Mouse (Mus musculus) hindbrain, embryonic 10.5 days (tissue): ENCODE data around the gene Cdc20b. TPM values are rescaled to one million over a fixed set of nuclear protein-coding genes. Genes with fewer than 3 reads are reported as not detected.

ENCODE experiments used
- DNase-seq: peaks from one replicate; pipeline ENCODE4 v3.0.0-alpha.2; 2017; ENCODE audit warnings: low spot score
- H3K27ac ChIP-seq: fragments of 300-500 bp; sonication (generic); 2 replicates; pipeline ENCODE4 v1.5.1; 2016; ENCODE audit warnings: mild to moderate bottlenecking, moderate library complexity
- H3K27me3 ChIP-seq: fragments of 300-500 bp; sonication (generic); 2 replicates; pipeline ENCODE4 v1.6.1; 2016; ENCODE audit warnings: mild to moderate bottlenecking; ENCODE audit not compliant: poor library complexity, insufficient read depth, severe bottlenecking
- H3K36me3 ChIP-seq: fragments of 300-500 bp; sonication (generic); 2 replicates; pipeline ENCODE4 v1.6.1; 2016; ENCODE audit warnings: mild to moderate bottlenecking, moderate library complexity
- H3K4me1 ChIP-seq: fragments of 300-500 bp; sonication (generic); replicated peaks from 2 replicates; pipeline ENCODE4 v1.6.1; 2016; ENCODE audit warnings: mild to moderate bottlenecking
- H3K4me3 ChIP-seq: fragments of 300-500 bp; sonication (generic); 2 replicates; pipeline ENCODE4 v1.5.1; 2016; ENCODE audit warnings: mild to moderate bottlenecking, moderate library complexity
- H3K9me3 ChIP-seq: fragments of 300-500 bp; sonication (generic); 2 replicates; pipeline ENCODE4 v1.6.1; 2016; ENCODE audit warnings: mild to moderate bottlenecking, moderate library complexity
- WGBS: fragments of 180-500 bp; shearing (Covaris S2); methylation state at CpG from one replicate; pipeline ENCODE4 v1.1.7; 2016; 5-methylcytosine and 5-hydroxymethylcytosine counted together
- polyA plus RNA-seq: library from polyadenylated mRNA; unstranded; fragments of >200 nt; fragmentation: Nextera tagmentation; extraction: Ambion mirVana; gene quantifications from 2 replicates; pipeline ENCODE4 v1.2.1, GENCODE M21; 2016

Cdc20b gene
- 1.7 and 1.9 TPM in 2 replicates for polyA plus RNA-seq

- Histone ChIP-seq H3K9me3 (no peaks in the 10 kb centered on the region), H3K27me3 (peaks cover 61% of the 10 kb centered on the region), H3K4me3 (peak within 1 kb of the TSS; percentile 65), H3K4me1 (peaks cover 33% of the 10 kb centered on the region), H3K27ac (peak within 1 kb of the TSS; percentile 67), H3K36me3 (no peaks in the 10 kb centered on the region)
- WGBS, result under 1% methylated on average over 46 of the region's 46 CpGs
- peak; percentile 58 for DNase-seq
Measured at GRCm38 (mm10) chr13:113034950-113035421, at the start of gene Cdc20b. Cdc20b (plus strand) TSS chr13:113035111.

DNA sequence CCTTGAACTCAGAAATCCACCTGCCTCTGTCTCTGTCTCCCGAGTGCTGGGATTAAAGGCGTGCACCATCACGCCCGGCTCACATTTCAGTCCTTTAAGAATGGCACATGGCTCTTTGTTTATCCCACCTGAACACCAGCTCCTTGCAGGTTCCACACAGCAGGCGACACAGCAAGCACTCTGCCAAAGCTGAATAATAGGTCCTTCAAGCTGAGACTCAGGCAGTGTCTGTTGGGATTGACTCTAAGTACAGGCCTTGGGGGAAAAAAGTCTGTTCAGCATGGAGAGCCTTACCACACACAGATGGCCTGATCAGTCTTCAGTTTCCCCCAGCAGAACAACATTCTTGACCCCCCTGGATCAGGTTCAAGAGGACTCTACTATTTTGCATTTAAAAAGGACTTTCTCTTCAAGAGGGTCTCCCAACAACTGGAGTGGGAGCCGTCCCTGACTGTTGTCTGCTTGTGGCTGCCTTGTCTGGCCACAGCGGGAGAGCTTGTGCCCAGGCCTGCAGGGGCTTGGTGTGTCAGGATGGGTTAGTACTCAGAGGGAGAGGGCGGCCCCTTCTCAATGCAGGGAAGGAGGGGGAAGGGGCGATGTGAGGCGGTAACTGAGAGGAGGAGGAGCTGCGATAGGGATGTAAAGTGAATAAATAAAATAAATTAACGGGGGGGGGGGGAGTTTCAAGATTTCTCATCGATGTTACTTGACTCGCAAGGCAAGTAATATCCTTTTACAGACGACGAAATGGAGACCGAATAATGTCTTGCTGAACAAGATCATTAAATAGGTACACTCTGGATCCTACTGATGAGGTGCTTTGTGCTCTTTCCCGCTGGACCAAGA is 49.1 kb upstream of the Cdc20b start:
- peak overlapping the region; percentile 35; the same call in 1 of the 2 replicates for H3K27ac ChIP-seq
- H3K4me1 ChIP-seq, result peaks cover 51% of the 10 kb centered on the region
- H3K4me3 ChIP-seq, result peak overlapping the region; percentile 53
- no peaks in the 10 kb centered on the region for H3K9me3 ChIP-seq
- H3K36me3 ChIP-seq, result no peaks in the 10 kb centered on the region
- DNase-seq, result peak; percentile 56
- WGBS, result 2% methylated on average over 18 of the region's 18 CpGs
- H3K27me3 ChIP-seq, result peaks cover 82% of the 10 kb centered on the region

DNA sequence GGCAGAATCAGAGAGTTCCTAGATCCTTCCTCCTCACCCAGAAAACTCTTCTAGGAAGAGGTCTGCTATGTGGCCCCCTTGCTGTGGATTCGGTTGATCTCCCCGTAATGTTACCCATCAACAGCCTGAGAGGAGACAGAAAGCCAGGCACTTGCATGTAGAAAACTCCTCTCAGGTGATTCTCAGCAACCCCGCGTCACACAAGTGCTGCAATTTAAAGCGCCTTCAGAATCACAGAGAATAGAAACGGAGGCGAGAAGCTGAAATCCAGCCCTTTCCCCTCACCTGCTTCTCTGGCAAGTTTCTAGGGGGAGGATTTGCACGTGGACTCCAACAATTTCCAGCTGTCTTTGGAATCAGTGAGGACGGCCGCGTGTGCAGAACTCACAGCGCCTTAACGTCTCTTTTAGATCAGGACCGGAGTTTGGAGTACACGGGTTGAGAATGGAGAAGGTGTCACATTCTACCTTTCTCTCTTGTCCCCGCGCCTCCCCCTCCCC is 48.4 kb upstream of the Cdc20b start:
- Histone ChIP-seq H3K27ac (0 out of 2 replicates have a peak overlapping the region, but pooled peaks have one; percentile 29), H3K4me3 (peak overlapping the region; percentile 53), H3K36me3 (no peaks in the 10 kb centered on the region), H3K9me3 (no peaks in the 10 kb centered on the region), H3K4me1 (peaks cover 51% of the 10 kb centered on the region), H3K27me3 (peaks cover 88% of the 10 kb centered on the region)
- whole genome bisulfite sequencing, result under 1% methylated on average over 17 of the region's 17 CpGs
- peak; percentile 36 for DNase-seq

GRCm38 (mm10) chr13:112987532-112987943 is 47.4 kb upstream of the Cdc20b start, which contains the start of gene Ccno:
Ccno (plus strand) TSS chr13:112987802.
- Histone ChIP-seq H3K4me3 (peak within 1 kb of the TSS; percentile 53), H3K36me3 (no peaks in the 10 kb centered on the region), H3K9me3 (no peaks in the 10 kb centered on the region), H3K4me1 (peaks cover 51% of the 10 kb centered on the region), H3K27me3 (peaks cover 92% of the 10 kb centered on the region), H3K27ac (peak within 1 kb of the TSS; percentile 19; the same call in 1 of the 2 replicates)
- DNase-seq, result peak; percentile 91
- under 1% methylated on average over 47 of the region's 47 CpGs for WGBS

- Histone ChIP-seq H3K27ac (peak overlapping the region; percentile 19; the same call in 1 of the 2 replicates), H3K36me3 (no peaks in the 10 kb centered on the region), H3K4me3 (peak overlapping the region; percentile 53), H3K27me3 (peaks cover 92% of the 10 kb centered on the region), H3K4me1 (peaks cover 51% of the 10 kb centered on the region), H3K9me3 (no peaks in the 10 kb centered on the region)
- under 1% methylated on average over 39 of the region's 39 CpGs for WGBS
- no peak for DNase-seq
Measured at GRCm38 (mm10) chr13:112987991-112988390, 46.9 kb upstream of the Cdc20b start.

- Histone ChIP-seq H3K27me3 (peaks cover 92% of the 10 kb centered on the region), H3K36me3 (no peaks in the 10 kb centered on the region), H3K4me3 (peak overlapping the region; percentile 53), H3K9me3 (no peaks in the 10 kb centered on the region), H3K4me1 (peaks cover 60% of the 10 kb centered on the region), H3K27ac (no peak overlapping the region)
- WGBS, result under 1% methylated on average over 19 of the region's 19 CpGs
- peak; percentile 33 for DNase-seq
Measured at GRCm38 (mm10) chr13:112988866-112989265, 46.0 kb upstream of the Cdc20b start.

DNA sequence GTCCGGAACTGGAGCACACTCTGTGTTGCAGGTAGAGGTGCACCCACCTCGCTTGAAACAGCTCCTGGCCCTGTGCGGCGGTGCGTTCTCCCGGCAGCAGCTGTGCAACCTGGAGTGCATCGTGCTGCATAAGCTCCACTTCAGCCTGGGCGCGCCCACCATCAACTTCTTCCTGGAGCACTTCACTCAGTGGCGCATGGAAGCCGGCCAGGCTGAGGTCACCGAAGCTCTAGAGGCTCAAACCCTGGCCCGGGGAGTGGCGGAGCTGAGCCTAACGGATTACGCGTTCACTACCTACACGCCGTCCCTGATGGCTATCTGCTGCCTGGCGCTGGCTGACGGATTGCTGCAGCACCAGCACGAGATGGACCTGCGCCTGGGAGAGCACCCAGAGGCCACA is 45.4 kb upstream of the Cdc20b start:
- peaks cover 92% of the 10 kb centered on the region for H3K27me3 ChIP-seq
- no peaks in the 10 kb centered on the region for H3K9me3 ChIP-seq
- WGBS, result 1% methylated on average over 23 of the region's 23 CpGs
- no peak overlapping the region for H3K27ac ChIP-seq
- H3K36me3 ChIP-seq, result no peaks in the 10 kb centered on the region
- peak; percentile 52 for DNase-seq
- peaks cover 67% of the 10 kb centered on the region for H3K4me1 ChIP-seq
- H3K4me3 ChIP-seq, result peak overlapping the region; percentile 53; the same call in 1 of the 2 replicates

- H3K27me3 ChIP-seq, result peaks cover 98% of the 10 kb centered on the region
- 20% methylated on average over 4 of the region's 4 CpGs for WGBS
Measured at GRCm38 (mm10) chr13:112990346-112990745, 44.6 kb upstream of the Cdc20b start.

GRCm38 (mm10) chr13:112993531-112994152 is 41.3 kb upstream of the Cdc20b start, which contains the start of gene Mcidas:
Mcidas (plus strand) TSS chr13:112993845.
- Histone ChIP-seq H3K27ac (no peak within 1 kb of the TSS; the same call in 1 of the 2 replicates), H3K36me3 (no peaks in the 10 kb centered on the region), H3K27me3 (peaks cover 99% of the 10 kb centered on the region), H3K4me1 (peaks cover 39% of the 10 kb centered on the region), H3K9me3 (no peaks in the 10 kb centered on the region), H3K4me3 (peak within 1 kb of the TSS; percentile 54)
- peak; percentile 52 for DNase-seq
- under 1% methylated on average over 63 of the region's 63 CpGs for WGBS

More at GRCm38 (mm10) chr13:112990346-112990745, 44.6 kb upstream of the Cdc20b start:
- Histone ChIP-seq H3K4me1 (peaks cover 67% of the 10 kb centered on the region), H3K27ac (no peak overlapping the region), H3K4me3 (no peak overlapping the region), H3K9me3 (no peaks in the 10 kb centered on the region), H3K36me3 (no peaks in the 10 kb centered on the region)
- DNase-seq, result peak; percentile 26

GRCm38 (mm10) chr13:112994191-112994590 is 40.7 kb upstream of the Cdc20b start:
- Histone ChIP-seq H3K4me1 (peaks cover 38% of the 10 kb centered on the region), H3K27me3 (peaks cover 99% of the 10 kb centered on the region), H3K36me3 (no peaks in the 10 kb centered on the region), H3K4me3 (peak overlapping the region; percentile 54), H3K27ac (no peak overlapping the region), H3K9me3 (no peaks in the 10 kb centered on the region)
- DNase-seq, result peak; percentile 62
- WGBS, result under 1% methylated on average over 25 of the region's 25 CpGs

DNA sequence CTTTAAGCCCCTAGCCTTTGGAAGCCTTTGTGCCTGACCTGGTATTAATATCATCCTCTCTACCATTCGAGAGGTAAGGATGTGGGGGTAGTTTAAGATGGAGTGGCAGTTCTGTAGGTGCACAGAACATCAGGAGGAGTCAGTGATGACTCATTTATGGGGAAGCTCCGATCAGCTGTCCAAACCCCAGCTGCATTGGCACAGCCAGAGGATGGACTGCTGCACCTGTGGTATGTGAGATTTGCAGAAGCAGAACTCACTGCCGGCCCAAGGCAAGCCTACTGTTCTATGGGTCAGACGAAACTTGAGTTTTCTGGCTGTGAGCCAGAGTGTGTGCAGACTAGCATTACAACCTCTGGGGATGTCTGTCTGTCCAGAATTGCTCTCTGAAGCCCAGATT is 38.5 kb upstream of the Cdc20b start:
- Histone ChIP-seq H3K36me3 (no peaks in the 10 kb centered on the region), H3K9me3 (no peaks in the 10 kb centered on the region), H3K27ac (no peak overlapping the region), H3K27me3 (peaks cover 99% of the 10 kb centered on the region), H3K4me3 (no peak overlapping the region), H3K4me1 (peaks cover 25% of the 10 kb centered on the region)
- DNase-seq, result no peak
- 72% methylated on average over 4 of the region's 4 CpGs for WGBS

DNA sequence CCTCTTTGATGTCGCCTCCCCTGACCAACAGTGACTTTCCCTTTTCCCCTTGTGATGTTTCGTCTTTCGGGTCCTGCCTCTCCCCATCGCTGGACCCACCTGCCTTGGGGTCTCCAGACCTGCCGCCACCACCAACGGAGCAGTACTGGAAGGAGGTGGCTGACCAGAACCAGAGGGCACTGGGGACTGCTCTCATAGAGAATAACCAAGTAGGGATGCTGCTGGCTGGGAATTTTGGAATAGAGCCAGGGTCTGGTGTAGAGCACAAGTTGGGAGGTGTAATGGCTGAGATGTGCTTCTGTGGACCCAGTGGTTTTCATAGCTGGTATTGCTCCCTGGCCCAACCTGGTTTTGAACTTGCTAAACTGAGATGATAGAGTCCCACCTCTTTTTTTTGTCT is 37.5 kb upstream of the Cdc20b start:
- Histone ChIP-seq H3K27ac (no peak overlapping the region), H3K36me3 (no peaks in the 10 kb centered on the region), H3K27me3 (peaks cover 98% of the 10 kb centered on the region), H3K4me1 (peaks cover 25% of the 10 kb centered on the region), H3K9me3 (no peaks in the 10 kb centered on the region), H3K4me3 (no peak overlapping the region)
- 55% methylated on average over 6 of the region's 6 CpGs for WGBS
- no peak for DNase-seq
